Mouse (Mus musculus) embryonic fibroblast, embryonic 13.5 days (primary cell): ENCODE measurements around the gene Tmem97.

Experiments
- CTCF ChIP-seq: IDR thresholded peaks from 2 replicates; pipeline ENCODE4 v1.5.1; 2011; ENCODE audit warnings: mild to moderate bottlenecking, control low read depth, low read length, moderate library complexity, borderline replicate concordance; ENCODE audit not compliant: insufficient read depth
- POLR2A ChIP-seq: IDR thresholded peaks from 2 replicates; pipeline ENCODE4 v1.6.1; 2011; ENCODE audit warnings: low read depth, mild to moderate bottlenecking, control low read depth, low read length, moderate library complexity

GRCm38 (mm10) chr11:78571854-78572253 is 21.3 kb upstream of the Tmem97 start:
- TF ChIP-seq POLR2A = no peak
- no peak for TF ChIP-seq CTCF
